14 mouse cellular contexts compared by ENCODE assay signal in genomic region chr1:88668846-88669810, GRCm38 (mm10). TPM values are rescaled to one million over a fixed set of nuclear protein-coding genes. Genes with fewer than 3 reads are reported as not detected.
DNase-seq lines count a peak whose midpoint lies in the region; ATAC-seq and TF ChIP-seq lines count a peak whose summit lies in the region.
"Had no signal": no experiment of that assay in that cellular context is flagged by ENCODE, and none has a peak within 500 bp of the region (broad histone marks: within the 10 kb centered on the region; RNA-seq: fewer than 3 reads in every experiment).

No protein-coding gene starts in this region.

- H3K9ac ChIP-seq in CH12.LX (ENCODE audit: insufficient read depth, low read depth): no peak overlapping the region; the same call in 1 of the 2 replicates
- H3K9ac ChIP-seq in forebrain, embryonic 12.5 days: no peak overlapping the region
- H3K9ac ChIP-seq in midbrain, embryonic 11.5 days (ENCODE audit: low read length): peak overlapping the region; percentile 38
- H3K9ac ChIP-seq: limb, embryonic 15.5 days had no signal

- intact Hi-C loops in gastrocnemius, adult 2 months (cut with DNase I): no loop called here

- H3K27me3 ChIP-seq in CH12.LX (replicated peaks): no peaks in the 10 kb centered on the region
- H3K27me3 ChIP-seq in forebrain, embryonic 12.5 days: peaks cover 28% of the 10 kb centered on the region; the same call in 1 of the 2 replicates
- H3K27me3 ChIP-seq in midbrain, embryonic 11.5 days (ENCODE audit: control insufficient read depth, insufficient read depth, low read length): no peaks in the 10 kb centered on the region
- H3K27me3 ChIP-seq: limb, embryonic 15.5 days had no signal

- ATAC-seq in forebrain, embryonic 12.5 days (ENCODE audit: low FRiP score): peak; percentile 85
- ATAC-seq in midbrain, embryonic 11.5 days (ENCODE audit: low FRiP score): peak; percentile 88
- ATAC-seq in CD4-positive, CD25-positive, alpha-beta regulatory T cell, adult 4 months: no peak

- WGBS in forebrain, embryonic 12.5 days: 5% methylated on average over 14 of the region's 14 CpGs
- 2% methylated on average over 14 of the region's 14 CpGs for WGBS in midbrain, embryonic 11.5 days

- DNase-seq in CH12.LX (ENCODE audit: extremely low read depth): no peak
- peak; percentile 74 for DNase-seq in ES-CJ7 (ENCODE audit: low read depth, low spot score)
- DNase-seq in midbrain, embryonic 11.5 days (ENCODE audit: low spot score, missing footprints): peak; percentile 94
- no peak for DNase-seq in gastrocnemius, adult 2 months
- DNase-seq in frontal cortex, postnatal 14 days (ENCODE audit: low spot score in 2 of 2): no peak
- no peak for DNase-seq in right cerebral cortex, postnatal 10 days (ENCODE audit: low spot score in 2 of 2)
- DNase-seq: adrenal gland, postnatal 14 days; cerebellum, adult 8-10 months; heart, postnatal 14 days; lung, postnatal 4 days; thymus, postnatal 4 days had no signal

- TF ChIP-seq EP300 in CH12.LX (IDR thresholded peaks at IDR 0.05; ENCODE audit: low read length): no peak

- H3K79me2 ChIP-seq in CH12.LX (replicated peaks; ENCODE audit: control insufficient read depth, extremely low read depth, insufficient read depth, poor library complexity, severe bottlenecking): no peaks in the 10 kb centered on the region

- in situ Hi-C loops in CH12.LX (cut with MboI; ENCODE audit: low pct_ligation_motif_present, low pct_unique_long_range_greater_than_20kb, low sequenced_read_pairs): no loop called here

- no peak for TF ChIP-seq POLR2A in CH12.LX (IDR thresholded peaks at IDR 0.05; ENCODE audit: low read depth, low read length)

- H3K4me2 ChIP-seq in CH12.LX (ENCODE audit: insufficient read depth, low read depth, poor library complexity, severe bottlenecking): peak overlapping the region; percentile 15; the same call in 1 of the 2 replicates
- peak overlapping the region; percentile 43 for H3K4me2 ChIP-seq in forebrain, embryonic 12.5 days
- H3K4me2 ChIP-seq in midbrain, embryonic 11.5 days: peak overlapping the region; percentile 43
- H3K4me2 ChIP-seq: limb, embryonic 15.5 days had no signal

- no peak overlapping the region for H3K4me3 ChIP-seq in CH12.LX (replicated peaks in 1 of 3; ENCODE audit: low read depth in 2 of 3, low read length in 2 of 3, poor library complexity in 1 of 3)
- 0 out of 2 replicates have a peak overlapping the region, but pooled peaks have one; percentile 10 for H3K4me3 ChIP-seq in forebrain, embryonic 12.5 days (replicated peaks)
- H3K4me3 ChIP-seq in midbrain, embryonic 11.5 days (ENCODE audit: low read depth, low read length): no peak overlapping the region; the same call in 1 of the 2 replicates
- H3K4me3 ChIP-seq in gastrocnemius, adult 2 months: no peak overlapping the region
- H3K4me3 ChIP-seq: limb, embryonic 15.5 days had no signal

- H3K36me3 ChIP-seq in CH12.LX (replicated peaks in 1 of 2; ENCODE audit: control insufficient read depth in 1 of 2, insufficient read depth in 1 of 2, low read length in 1 of 2): no peaks in the 10 kb centered on the region
- H3K36me3 ChIP-seq in forebrain, embryonic 12.5 days (replicated peaks): no peaks in the 10 kb centered on the region
- H3K36me3 ChIP-seq in midbrain, embryonic 11.5 days (ENCODE audit: control insufficient read depth, insufficient read depth, low read length): no peaks in the 10 kb centered on the region
- H3K36me3 ChIP-seq: limb, embryonic 15.5 days had no signal

- TF ChIP-seq RAD21 in CH12.LX (IDR thresholded peaks at IDR 0.05; ENCODE audit: low read depth, low read length): no peak

- H3K9me3 ChIP-seq in CH12.LX (replicated peaks; ENCODE audit: low read length): peaks cover 22% of the 10 kb centered on the region
- no peaks in the 10 kb centered on the region for H3K9me3 ChIP-seq in forebrain, embryonic 12.5 days
- no peaks in the 10 kb centered on the region for H3K9me3 ChIP-seq in midbrain, embryonic 11.5 days (ENCODE audit: control insufficient read depth, low read length)
- H3K9me3 ChIP-seq: limb, embryonic 15.5 days had no signal

- no peak for TF ChIP-seq CTCF in CH12.LX (conservative IDR thresholded peaks at IDR 0.05 in 1 of 2, IDR thresholded peaks at IDR 0.05 in 1 of 2; ENCODE audit: low read depth in 2 of 2, low read length in 2 of 2)
- TF ChIP-seq CTCF in gastrocnemius, adult 2 months (IDR thresholded peaks at IDR 0.05): no peak

- peak overlapping the region; percentile 1; the same call in 1 of the 2 replicates for H3K27ac ChIP-seq in CH12.LX (ENCODE audit: insufficient read depth, low read depth)
- peak overlapping the region; percentile 88 for H3K27ac ChIP-seq in forebrain, embryonic 12.5 days
- H3K27ac ChIP-seq in midbrain, embryonic 11.5 days (ENCODE audit: low read depth, low read length): peak overlapping the region; percentile 84
- H3K27ac ChIP-seq in gastrocnemius, adult 2 months: no peak overlapping the region
- H3K27ac ChIP-seq: limb, embryonic 15.5 days had no signal

- peaks cover 12 to 15% of the 10 kb centered on the region in 2 experiments; a peak in 2 of 4 replicates for H3K4me1 ChIP-seq in CH12.LX (ENCODE audit: control insufficient read depth in 1 of 2, insufficient read depth in 2 of 2)
- H3K4me1 ChIP-seq in forebrain, embryonic 12.5 days: peaks cover 48% of the 10 kb centered on the region
- H3K4me1 ChIP-seq in midbrain, embryonic 11.5 days (ENCODE audit: control insufficient read depth, insufficient read depth, low read length): peaks cover 39% of the 10 kb centered on the region
- H3K4me1 ChIP-seq: limb, embryonic 15.5 days had no signal

- dilution Hi-C loops in CH12.LX (cut with MboI; ENCODE audit: extremely low pct_ligation_motif_present, extremely low pct_unique_long_range_greater_than_20kb, low sequenced_read_pairs): no loop called here

TF ChIP-seq in CH12.LX, 34 proteins besides CTCF, POLR2A, EP300 and RAD21:
- no peak for TF ChIP-seq MAZ (IDR thresholded peaks at IDR 0.05; ENCODE audit: low read depth, low read length)
- TF ChIP-seq MXI1 (IDR thresholded peaks at IDR 0.05; ENCODE audit: low read depth, low read length): no peak
- TF ChIP-seq TCF12 (IDR thresholded peaks at IDR 0.05; ENCODE audit: low read depth, low read length): 0 out of 2 replicates have a peak, but pooled peaks have one; percentile 41
- TF ChIP-seq MEF2A (IDR thresholded peaks at IDR 0.05; ENCODE audit: borderline replicate concordance, low read depth, low read length): no peak
TF ChIP-seq in CH12.LX: peak in this region for 1.

RNA-seq across cellular contexts. Expression of gene Arl4c, which starts 32.9 kb away (rescaled TPM):
- total RNA-seq in CH12.LX (2012; rRNA removed) (32.2 and 33.9 TPM in 2 replicates), CH12.LX (2014; rRNA removed) (24.1 and 25.8 TPM in 2 replicates)
- 30.8 and 31.6 TPM in 2 replicates for polyA plus RNA-seq in CH12.LX (2012; ENCODE audit: insufficient read length, low read depth)
- polyA plus RNA-seq in forebrain, embryonic 12.5 days (2016; fragmentation: Nextera tagmentation; extraction: Ambion mirVana): 34.7 and 35.2 TPM in 2 replicates
- polyA plus RNA-seq in midbrain, embryonic 11.5 days (2014; fragmentation: Nextera tagmentation; extraction: Ambion mirVana): 12.0 and 12.1 TPM in 2 replicates
- total RNA-seq in gastrocnemius, adult 2 months (2021): under 1 TPM; 0.48 to 0.56 TPM
- 10 to 100 TPM; 16.0 to 19.4 TPM for polyA plus RNA-seq in CD4-positive, CD25-positive, alpha-beta regulatory T cell, adult 4 months (2017; shearing (Covaris generic))

Comparison
In these comparisons a context has a peak if more than half of its experiments do, and no peak if none do; other contexts are left out.
1. DNase-seq: peak in ES-CJ7 (single experiment) and midbrain, embryonic 11.5 days (single experiment); none in CH12.LX (single experiment), gastrocnemius, adult 2 months (single experiment), frontal cortex, postnatal 14 days (0 of 2) and right cerebral cortex, postnatal 10 days (0 of 2).
2. Peak in every context shown above with its lines, with median percentiles within 50 percentile points of each other: H3K4me2 ChIP-seq.